Mouse (Mus musculus): ENCODE data around the gene Col9a1. TPM values are rescaled to one million over a fixed set of nuclear protein-coding genes. Genes with fewer than 3 reads are reported as not detected.
A peak's percentile ranks its signal among the peaks of the same experiment; 100 is the strongest.

Gene Col9a1
- polyA plus RNA-seq, 1 experiment from 2014 or later = 2.0 TPM

DNA sequence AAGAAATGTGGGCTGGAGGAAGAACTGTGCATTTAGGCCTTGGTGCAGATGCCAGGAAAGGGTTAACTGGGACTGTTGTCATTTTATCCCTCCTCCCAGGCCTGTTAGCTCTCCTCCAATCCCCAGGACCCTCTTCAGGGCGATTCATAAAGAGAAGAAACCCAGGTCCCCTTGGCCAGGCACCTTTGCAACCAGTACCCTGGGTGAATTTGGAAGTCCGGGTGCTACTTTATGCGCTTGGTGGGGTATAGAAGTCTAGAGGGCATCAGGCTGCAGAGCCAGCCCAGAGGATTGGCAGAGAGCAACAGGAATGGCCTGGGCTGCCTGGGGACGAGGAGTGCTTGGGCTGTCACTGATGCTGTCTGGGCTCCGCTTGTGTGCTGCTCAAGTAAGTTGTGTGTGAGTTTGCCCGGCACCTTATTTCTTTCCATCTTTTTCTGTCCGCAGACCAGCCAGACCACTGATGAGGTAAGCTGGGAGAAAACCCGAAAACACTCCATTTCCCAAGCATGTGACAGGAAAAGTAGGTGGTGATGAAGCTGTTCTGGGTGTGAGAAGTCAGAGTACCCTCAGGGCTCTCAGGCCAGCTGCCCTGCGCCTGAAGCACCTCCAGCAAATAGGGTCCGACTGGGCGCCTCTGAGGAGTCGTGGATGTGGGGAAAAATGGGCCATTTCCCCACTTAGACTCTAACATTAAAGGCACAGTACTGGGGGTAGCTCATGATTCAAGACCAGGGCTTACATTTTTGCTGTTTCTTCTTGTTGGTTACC is 17.8 kb downstream of the Col9a1 start:
- no peak overlapping the region for H3K4me2 ChIP-seq (ENCODE audit: low read depth, low read length)
- H3K27me3 ChIP-seq (ENCODE audit: control insufficient read depth, insufficient read depth, low read length) = no peaks in the 10 kb centered on the region
- no peak overlapping the region for H3K9ac ChIP-seq (ENCODE audit: low read length)
- H3K4me1 ChIP-seq (ENCODE audit: control insufficient read depth, insufficient read depth, low read length) = no peaks in the 10 kb centered on the region
- H3K36me3 ChIP-seq (ENCODE audit: control insufficient read depth, insufficient read depth, low read length) = no peaks in the 10 kb centered on the region
- no peak for ATAC-seq (ENCODE audit: insufficient read depth, low FRiP score)
- H3K4me3 ChIP-seq (replicated peaks; ENCODE audit: low read length) = no peak overlapping the region
- H3K27ac ChIP-seq (ENCODE audit: low read length) = no peak overlapping the region
- H3K9me3 ChIP-seq (replicated peaks; ENCODE audit: control insufficient read depth, low read length) = no peaks in the 10 kb centered on the region
- WGBS = 42% methylated on average over 12 of the region's 12 CpGs

DNA sequence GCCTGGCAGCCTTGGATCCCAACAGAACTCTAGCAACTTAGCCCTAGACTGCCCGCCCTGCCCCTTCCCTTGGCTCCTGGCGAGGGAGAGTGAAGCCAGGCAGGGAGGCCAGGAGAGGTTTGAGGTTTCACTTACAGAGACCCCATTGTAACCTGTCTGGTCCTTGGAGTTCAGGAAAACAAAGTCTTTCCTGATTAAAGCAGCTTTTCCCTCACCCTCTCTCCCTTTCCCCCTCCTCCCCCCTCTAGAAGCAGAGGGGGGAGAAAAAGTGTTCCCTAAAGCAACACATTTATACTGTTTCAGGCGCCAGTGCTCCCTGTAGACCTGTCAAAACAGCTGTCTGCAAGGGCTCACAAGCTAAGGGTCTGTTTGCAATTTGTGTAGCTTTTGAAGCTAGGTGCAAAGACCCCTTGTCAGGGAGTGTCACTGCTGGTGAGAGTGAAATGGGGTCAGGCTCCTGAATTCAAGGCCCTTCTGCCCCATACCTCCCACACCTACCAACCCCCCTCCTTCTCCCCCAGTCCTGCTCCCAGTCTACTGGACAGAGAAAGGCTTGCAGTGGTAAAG is 18.6 kb downstream of the Col9a1 start:
- no peaks in the 10 kb centered on the region for H3K36me3 ChIP-seq (ENCODE audit: control insufficient read depth, insufficient read depth, low read length)
- H3K9ac ChIP-seq (ENCODE audit: low read length) = no peak overlapping the region
- H3K4me3 ChIP-seq (replicated peaks; ENCODE audit: low read length) = no peak overlapping the region
- H3K9me3 ChIP-seq (replicated peaks; ENCODE audit: control insufficient read depth, low read length) = no peaks in the 10 kb centered on the region
- no peak overlapping the region for H3K4me2 ChIP-seq (ENCODE audit: low read depth, low read length)
- 30% methylated on average over 3 of the region's 3 CpGs for WGBS
- no peak overlapping the region for H3K27ac ChIP-seq (ENCODE audit: low read length)
- H3K27me3 ChIP-seq (ENCODE audit: control insufficient read depth, insufficient read depth, low read length) = no peaks in the 10 kb centered on the region
- no peaks in the 10 kb centered on the region for H3K4me1 ChIP-seq (ENCODE audit: control insufficient read depth, insufficient read depth, low read length)
- ATAC-seq (ENCODE audit: insufficient read depth, low FRiP score) = no peak

DNA sequence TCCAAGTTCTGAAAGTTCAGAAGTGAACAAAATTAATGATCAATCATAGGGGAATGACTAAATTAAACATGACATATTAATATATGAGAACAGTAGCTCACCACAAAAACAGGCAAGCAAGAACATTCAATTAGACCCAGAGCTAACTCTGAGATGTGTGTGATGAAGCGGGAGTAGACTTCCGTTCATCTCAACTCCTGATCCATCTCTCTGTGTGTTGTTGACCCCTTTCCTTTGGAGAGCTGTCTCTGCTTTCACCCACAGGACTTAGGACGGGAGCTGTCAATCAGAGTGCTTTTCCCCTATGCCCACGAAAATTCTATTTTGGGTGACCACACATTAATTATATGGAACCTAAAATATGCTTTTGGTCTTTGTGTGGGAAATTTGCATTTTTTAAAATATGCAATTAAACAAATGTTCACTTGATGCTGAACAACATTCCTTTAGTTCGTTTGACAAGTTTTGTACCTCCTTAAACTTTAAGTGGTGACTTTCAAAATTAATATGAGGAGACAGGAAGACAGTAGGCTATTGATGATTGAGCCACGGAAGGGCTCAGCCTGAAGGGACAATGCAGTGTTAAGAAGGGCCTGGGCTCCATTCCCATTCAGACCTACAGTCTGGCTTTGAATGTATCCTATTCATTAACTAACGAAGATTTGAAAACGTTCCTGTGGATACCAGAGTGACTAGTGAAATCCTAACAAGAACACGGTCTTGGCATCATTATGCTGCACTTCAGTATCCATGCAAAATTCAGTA is 34.4 kb downstream of the Col9a1 start:
- 70% methylated on average over 9 of the region's 9 CpGs for WGBS
- 0 out of 2 replicates have a peak, but pooled peaks cover 2% of the 10 kb centered on the region for H3K9me3 ChIP-seq (replicated peaks; ENCODE audit: control insufficient read depth, low read length)
- H3K4me3 ChIP-seq (replicated peaks; ENCODE audit: low read length) = no peak overlapping the region
- no peak overlapping the region for H3K27ac ChIP-seq (ENCODE audit: low read length)
- no peak for ATAC-seq (ENCODE audit: insufficient read depth, low FRiP score)
- H3K27me3 ChIP-seq (ENCODE audit: control insufficient read depth, insufficient read depth, low read length) = no peaks in the 10 kb centered on the region
- no peaks in the 10 kb centered on the region for H3K36me3 ChIP-seq (ENCODE audit: control insufficient read depth, insufficient read depth, low read length)
- H3K4me1 ChIP-seq (ENCODE audit: control insufficient read depth, insufficient read depth, low read length) = no peaks in the 10 kb centered on the region
- no peak overlapping the region for H3K4me2 ChIP-seq (ENCODE audit: low read depth, low read length)
- no peak overlapping the region for H3K9ac ChIP-seq (ENCODE audit: low read length)

DNA sequence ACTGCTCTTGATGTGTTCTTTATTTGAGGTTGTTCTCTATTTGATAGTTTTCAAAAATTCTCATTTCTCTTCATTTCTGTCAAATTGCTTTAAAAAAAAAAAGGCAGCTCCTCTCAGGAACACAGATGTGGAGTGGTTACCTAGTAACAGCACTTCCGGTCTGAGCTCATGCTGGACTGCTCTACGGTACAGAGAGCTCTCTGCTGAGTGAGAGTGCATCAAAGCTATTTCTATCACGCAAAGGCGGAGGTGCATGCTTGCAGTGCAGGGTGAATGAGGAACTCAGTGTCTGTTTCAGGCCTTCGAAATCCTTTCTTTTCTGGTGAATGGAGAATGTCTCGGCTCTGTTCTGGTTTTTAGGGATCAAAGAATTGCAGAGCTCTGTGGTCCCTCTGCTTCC is 41.6 kb downstream of the Col9a1 start:
- H3K4me2 ChIP-seq (ENCODE audit: low read depth, low read length) = no peak overlapping the region
- H3K9ac ChIP-seq (ENCODE audit: low read length) = no peak overlapping the region
- WGBS = 40% methylated on average over 6 of the region's 6 CpGs
- no peaks in the 10 kb centered on the region for H3K9me3 ChIP-seq (replicated peaks; ENCODE audit: control insufficient read depth, low read length)
- H3K36me3 ChIP-seq (ENCODE audit: control insufficient read depth, insufficient read depth, low read length) = no peaks in the 10 kb centered on the region
- H3K27ac ChIP-seq (ENCODE audit: low read length) = no peak overlapping the region
- H3K27me3 ChIP-seq (ENCODE audit: control insufficient read depth, insufficient read depth, low read length) = no peaks in the 10 kb centered on the region
- H3K4me1 ChIP-seq (ENCODE audit: control insufficient read depth, insufficient read depth, low read length) = no peaks in the 10 kb centered on the region
- H3K4me3 ChIP-seq (replicated peaks; ENCODE audit: low read length) = no peak overlapping the region
- ATAC-seq (ENCODE audit: insufficient read depth, low FRiP score) = no peak

DNA sequence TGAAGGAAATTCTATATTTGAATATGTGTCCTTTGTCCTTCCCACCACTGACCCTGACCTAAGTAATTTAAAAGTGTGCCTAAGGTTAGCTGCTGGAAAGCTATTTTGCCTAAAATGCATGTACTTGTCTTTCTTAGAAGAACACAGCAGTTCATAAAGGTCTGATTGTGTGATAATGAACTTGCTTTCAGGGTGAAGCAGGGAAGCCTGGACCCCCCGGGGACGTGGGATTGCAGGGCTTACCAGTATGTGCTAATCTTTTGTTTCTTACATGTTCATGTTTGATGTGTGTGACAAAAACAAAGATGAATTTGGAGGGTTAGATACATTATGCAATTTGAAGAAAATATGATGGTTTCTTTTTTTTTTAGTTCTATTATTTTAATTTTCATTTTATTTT is 44.8 kb downstream of the Col9a1 start:
- no peak overlapping the region for H3K9ac ChIP-seq (ENCODE audit: low read length)
- ATAC-seq (ENCODE audit: insufficient read depth, low FRiP score) = no peak
- no peak overlapping the region for H3K4me2 ChIP-seq (ENCODE audit: low read depth, low read length)
- no peak overlapping the region for H3K4me3 ChIP-seq (replicated peaks; ENCODE audit: low read length)
- no peaks in the 10 kb centered on the region for H3K27me3 ChIP-seq (ENCODE audit: control insufficient read depth, insufficient read depth, low read length)
- no peaks in the 10 kb centered on the region for H3K4me1 ChIP-seq (ENCODE audit: control insufficient read depth, insufficient read depth, low read length)
- no peak overlapping the region for H3K27ac ChIP-seq (ENCODE audit: low read length)
- H3K36me3 ChIP-seq (ENCODE audit: control insufficient read depth, insufficient read depth, low read length) = no peaks in the 10 kb centered on the region
- no peaks in the 10 kb centered on the region for H3K9me3 ChIP-seq (replicated peaks; ENCODE audit: control insufficient read depth, low read length)
- WGBS = 76% methylated on average over 2 of the region's 2 CpGs

DNA sequence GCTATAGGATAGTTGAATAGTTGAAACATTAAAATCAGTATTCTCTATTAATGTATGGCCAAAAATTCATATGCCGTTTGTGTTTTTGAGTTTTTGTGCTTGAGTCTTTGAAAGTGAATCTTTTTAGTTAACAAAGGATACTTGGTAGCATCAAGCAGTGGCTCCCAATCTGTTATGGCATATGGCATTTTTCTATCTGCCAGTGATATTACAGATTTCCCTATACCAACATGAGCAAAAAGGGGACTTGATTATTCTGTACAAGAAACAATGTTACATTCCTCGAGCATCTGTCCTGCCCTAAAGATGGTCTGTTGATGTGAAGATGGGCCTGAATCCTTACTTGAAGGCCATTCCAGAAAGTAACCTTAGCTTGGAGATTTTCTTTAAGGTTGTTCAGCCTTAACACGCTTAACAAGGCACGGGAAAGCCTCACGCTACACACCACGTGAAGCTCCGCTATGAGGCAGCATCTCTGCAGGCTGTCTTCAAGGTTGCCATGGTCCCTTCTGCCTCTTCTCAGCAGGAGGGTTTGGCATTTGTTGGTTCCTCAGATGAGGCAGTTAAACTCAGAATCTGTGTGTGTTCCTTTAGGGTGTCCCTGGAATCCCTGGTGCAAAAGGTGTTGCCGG is 45.7 kb downstream of the Col9a1 start:
- H3K36me3 ChIP-seq (ENCODE audit: control insufficient read depth, insufficient read depth, low read length) = no peaks in the 10 kb centered on the region
- H3K4me3 ChIP-seq (replicated peaks; ENCODE audit: low read length) = no peak overlapping the region
- H3K4me1 ChIP-seq (ENCODE audit: control insufficient read depth, insufficient read depth, low read length) = no peaks in the 10 kb centered on the region
- no peaks in the 10 kb centered on the region for H3K27me3 ChIP-seq (ENCODE audit: control insufficient read depth, insufficient read depth, low read length)
- no peak overlapping the region for H3K27ac ChIP-seq (ENCODE audit: low read length)
- 88% methylated on average over 8 of the region's 8 CpGs for WGBS
- no peak overlapping the region for H3K4me2 ChIP-seq (ENCODE audit: low read depth, low read length)
- no peaks in the 10 kb centered on the region for H3K9me3 ChIP-seq (replicated peaks; ENCODE audit: control insufficient read depth, low read length)
- no peak overlapping the region for H3K9ac ChIP-seq (ENCODE audit: low read length)
- no peak for ATAC-seq (ENCODE audit: insufficient read depth, low FRiP score)

DNA sequence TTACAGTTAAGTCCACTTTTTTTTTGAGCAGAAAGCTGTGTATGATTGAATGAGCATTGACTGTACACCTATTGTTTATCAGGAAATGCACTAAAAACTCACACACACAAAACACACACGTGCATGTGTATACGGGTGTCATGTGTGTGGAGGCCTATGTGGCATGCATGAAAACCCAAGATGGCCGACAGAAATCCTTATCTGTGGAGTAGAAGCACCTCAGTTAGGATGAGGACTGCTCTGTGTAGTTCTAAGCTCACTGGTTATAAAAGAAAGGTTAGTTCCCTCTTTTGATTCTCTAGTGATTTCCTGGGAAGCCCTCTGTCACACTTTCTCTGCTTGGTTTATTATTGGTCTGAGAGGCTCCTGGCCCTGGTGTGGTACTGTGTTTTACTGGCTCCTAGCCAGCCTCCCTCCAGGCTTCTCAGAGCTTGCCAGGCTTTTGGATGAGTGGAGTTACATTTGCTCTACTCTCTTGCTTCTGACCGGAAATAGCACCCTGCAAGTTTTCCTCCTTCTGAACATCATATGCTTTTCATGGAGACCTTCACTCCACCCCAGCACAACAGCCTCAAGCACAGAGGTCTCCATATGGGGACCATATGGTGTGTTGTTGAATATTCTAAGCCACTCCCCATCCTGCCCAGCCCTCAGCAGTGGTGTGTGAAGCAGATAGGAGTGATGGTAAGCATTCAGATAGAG is 48.6 kb downstream of the Col9a1 start:
- H3K4me1 ChIP-seq (ENCODE audit: control insufficient read depth, insufficient read depth, low read length) = no peaks in the 10 kb centered on the region
- no peaks in the 10 kb centered on the region for H3K9me3 ChIP-seq (replicated peaks; ENCODE audit: control insufficient read depth, low read length)
- peak; percentile 78; the same call in 1 of the 2 replicates for ATAC-seq (ENCODE audit: insufficient read depth, low FRiP score)
- no peak overlapping the region for H3K4me3 ChIP-seq (replicated peaks; ENCODE audit: low read length)
- 68% methylated on average over 4 of the region's 4 CpGs for WGBS
- no peaks in the 10 kb centered on the region for H3K36me3 ChIP-seq (ENCODE audit: control insufficient read depth, insufficient read depth, low read length)
- H3K9ac ChIP-seq (ENCODE audit: low read length) = no peak overlapping the region
- no peak overlapping the region for H3K4me2 ChIP-seq (ENCODE audit: low read depth, low read length)
- no peaks in the 10 kb centered on the region for H3K27me3 ChIP-seq (ENCODE audit: control insufficient read depth, insufficient read depth, low read length)
- no peak overlapping the region for H3K27ac ChIP-seq (ENCODE audit: low read length)

DNA sequence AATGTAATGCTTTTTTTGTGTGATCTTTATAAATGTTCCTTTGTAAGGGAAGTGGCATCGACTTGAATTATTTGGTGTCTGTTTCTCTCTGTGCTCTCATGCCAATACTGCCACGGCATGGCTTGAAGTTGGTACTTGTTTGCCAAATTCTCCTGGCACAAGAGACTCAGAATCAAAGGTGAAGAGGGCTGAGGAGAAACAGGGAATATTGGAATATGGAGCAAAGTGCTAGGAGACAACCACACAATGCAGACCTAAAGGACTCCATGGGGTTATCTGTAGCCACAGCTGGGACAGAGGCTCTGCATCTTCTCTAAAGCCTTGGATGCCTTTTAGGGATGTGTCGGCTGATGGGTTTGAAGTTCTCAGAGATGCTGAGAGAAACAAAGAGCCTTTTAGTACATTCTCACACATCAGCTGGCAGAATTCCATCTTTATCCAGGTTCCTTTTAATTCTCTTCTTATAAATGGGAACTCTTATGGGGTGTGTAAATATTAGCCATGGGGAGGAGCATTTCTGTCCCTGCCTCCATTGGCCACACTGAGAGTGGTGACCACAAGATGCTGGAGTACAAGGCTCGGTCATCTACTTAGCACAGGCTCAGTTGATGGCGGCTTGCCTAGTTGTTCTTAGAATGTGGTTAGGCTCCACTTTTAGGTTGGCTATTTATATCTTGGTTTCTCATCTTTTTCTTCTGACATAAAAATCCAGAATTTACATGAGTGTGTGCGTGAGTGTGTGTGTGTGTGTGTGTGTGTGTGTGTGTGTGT is 49.7 kb downstream of the Col9a1 start:
- WGBS = 78% methylated on average over 6 of the region's 6 CpGs

More for the DNA sequence above, 49.7 kb downstream of the Col9a1 start:
- Histone ChIP-seq H3K27ac (ENCODE audit: low read length) (no peak overlapping the region), H3K4me1 (ENCODE audit: control insufficient read depth, insufficient read depth, low read length) (no peaks in the 10 kb centered on the region), H3K36me3 (ENCODE audit: control insufficient read depth, insufficient read depth, low read length) (no peaks in the 10 kb centered on the region), H3K9me3 (replicated peaks; ENCODE audit: control insufficient read depth, low read length) (no peaks in the 10 kb centered on the region), H3K9ac (ENCODE audit: low read length) (no peak overlapping the region), H3K4me3 (replicated peaks; ENCODE audit: low read length) (no peak overlapping the region), H3K27me3 (ENCODE audit: control insufficient read depth, insufficient read depth, low read length) (no peaks in the 10 kb centered on the region), H3K4me2 (ENCODE audit: low read depth, low read length) (no peak overlapping the region)
- no peak for ATAC-seq (ENCODE audit: insufficient read depth, low FRiP score)

Measured in stomach, embryonic 16.5 days (tissue).